Mouse (Mus musculus): ENCODE data around the gene Eif3i.

- TF ChIP-seq EP300 (IDR thresholded peaks at IDR 0.05; ENCODE audit: low read depth) (no peak), CTCF (IDR thresholded peaks at IDR 0.05; ENCODE audit: low read depth) (no peak)
These were observed 22.5 kb upstream of the Eif3i start for GRCm38 (mm10) chr4:129622803-129623535.

All from liver, embryonic 14.5 days (tissue).